Mouse (Mus musculus) limb, embryonic 10.5 days (tissue): ENCODE data around the gene Hsd17b6. TPM values are rescaled to one million over a fixed set of nuclear protein-coding genes. Genes with fewer than 3 reads are reported as not detected.

Experiments
- DNase-seq: peaks from one replicate; pipeline ENCODE4 v3.0.0-alpha.2; 2017; ENCODE audit warnings: low spot score
- H3K27ac ChIP-seq: fragments of 300-500 bp; sonication (generic); 2 replicates; pipeline ENCODE4 v1.5.1; 2016; ENCODE audit warnings: mild to moderate bottlenecking
- H3K27me3 ChIP-seq: fragments of 300-500 bp; sonication (generic); 2 replicates; pipeline ENCODE4 v1.6.1; 2016; ENCODE audit warnings: low read depth, mild to moderate bottlenecking; ENCODE audit not compliant: poor library complexity, severe bottlenecking
- H3K36me3 ChIP-seq: fragments of 300-500 bp; sonication (generic); 2 replicates; pipeline ENCODE4 v1.6.1; 2016; ENCODE audit warnings: mild to moderate bottlenecking, moderate library complexity
- H3K4me1 ChIP-seq: fragments of 300-500 bp; sonication (generic); 2 replicates; pipeline ENCODE4 v1.6.1; 2016
- H3K4me3 ChIP-seq: fragments of 300-500 bp; sonication (generic); 2 replicates; pipeline ENCODE4 v1.5.1; 2016; ENCODE audit warnings: mild to moderate bottlenecking, moderate library complexity
- H3K9me3 ChIP-seq: fragments of 300-500 bp; sonication (generic); replicated peaks from 2 replicates; pipeline ENCODE4 v1.6.1; 2016; ENCODE audit warnings: mild to moderate bottlenecking
- WGBS: fragments of 180-500 bp; shearing (Covaris S2); methylation state at CpG from one replicate; pipeline ENCODE4 v1.1.7; 2016; 5-methylcytosine and 5-hydroxymethylcytosine counted together
- polyA plus RNA-seq: library from polyadenylated mRNA; unstranded; fragments of >200 nt; fragmentation: Nextera tagmentation; extraction: Ambion mirVana; gene quantifications from 2 replicates; pipeline ENCODE4 v1.2.1, GENCODE M21; 2016

The Hsd17b6 gene
- polyA plus RNA-seq, 1 experiment from 2014 or later: not detected

- no peak overlapping the region for H3K4me3 ChIP-seq
- H3K36me3 ChIP-seq: no peaks in the 10 kb centered on the region
- no peaks in the 10 kb centered on the region for H3K4me1 ChIP-seq
- no peak for DNase-seq
- no peaks in the 10 kb centered on the region for H3K27me3 ChIP-seq
- H3K27ac ChIP-seq: no peak overlapping the region
- H3K9me3 ChIP-seq: no peaks in the 10 kb centered on the region
- WGBS: 98% methylated on average over 1 of the region's 1 CpGs
Measured at GRCm38 (mm10) chr10:127998260-127998659, 9.2 kb downstream of the Hsd17b6 start.

GRCm38 (mm10) chr10:127996690-127997089 is 10.7 kb downstream of the Hsd17b6 start:
- H3K27me3 ChIP-seq: no peaks in the 10 kb centered on the region
- H3K4me1 ChIP-seq: no peaks in the 10 kb centered on the region
- no peak for DNase-seq
- WGBS: 88% methylated on average over 3 of the region's 3 CpGs
- H3K9me3 ChIP-seq: no peaks in the 10 kb centered on the region
- H3K4me3 ChIP-seq: no peak overlapping the region
- H3K27ac ChIP-seq: no peak overlapping the region
- no peaks in the 10 kb centered on the region for H3K36me3 ChIP-seq

GRCm38 (mm10) chr10:127985601-127986000 is 21.8 kb downstream of the Hsd17b6 start:
- Histone ChIP-seq H3K36me3 (no peaks in the 10 kb centered on the region), H3K27me3 (no peaks in the 10 kb centered on the region), H3K4me3 (no peak overlapping the region), H3K9me3 (no peaks in the 10 kb centered on the region), H3K4me1 (no peaks in the 10 kb centered on the region), H3K27ac (no peak overlapping the region)
- DNase-seq: no peak
- 75% methylated on average over 8 of the region's 8 CpGs for WGBS

GRCm38 (mm10) chr10:127984650-127985049 is 22.8 kb downstream of the Hsd17b6 start:
- Histone ChIP-seq H3K4me3 (no peak overlapping the region), H3K9me3 (no peaks in the 10 kb centered on the region), H3K36me3 (no peaks in the 10 kb centered on the region), H3K27ac (no peak overlapping the region), H3K4me1 (no peaks in the 10 kb centered on the region), H3K27me3 (no peaks in the 10 kb centered on the region)
- 78% methylated on average over 5 of the region's 5 CpGs for WGBS
- DNase-seq: no peak

GRCm38 (mm10) chr10:127975503-127975902 is 31.9 kb downstream of the Hsd17b6 start:
- 34% methylated on average over 1 of the region's 1 CpGs for WGBS
- no peaks in the 10 kb centered on the region for H3K27me3 ChIP-seq
- H3K4me3 ChIP-seq: no peak overlapping the region
- no peaks in the 10 kb centered on the region for H3K9me3 ChIP-seq
- no peaks in the 10 kb centered on the region for H3K36me3 ChIP-seq
- no peaks in the 10 kb centered on the region for H3K4me1 ChIP-seq
- H3K27ac ChIP-seq: no peak overlapping the region
- no peak for DNase-seq

GRCm38 (mm10) chr10:127974062-127974461 is 33.3 kb downstream of the Hsd17b6 start:
- no peak for DNase-seq
- no peaks in the 10 kb centered on the region for H3K4me1 ChIP-seq
- H3K4me3 ChIP-seq: no peak overlapping the region
- 82% methylated on average over 3 of the region's 3 CpGs for WGBS
- H3K9me3 ChIP-seq: no peaks in the 10 kb centered on the region
- no peaks in the 10 kb centered on the region for H3K27me3 ChIP-seq
- no peak overlapping the region for H3K27ac ChIP-seq
- no peaks in the 10 kb centered on the region for H3K36me3 ChIP-seq

GRCm38 (mm10) chr10:127971135-127971534 is 36.3 kb downstream of the Hsd17b6 start:
- Histone ChIP-seq H3K9me3 (no peaks in the 10 kb centered on the region), H3K36me3 (no peaks in the 10 kb centered on the region), H3K4me3 (no peak overlapping the region), H3K27me3 (no peaks in the 10 kb centered on the region), H3K27ac (no peak overlapping the region), H3K4me1 (no peaks in the 10 kb centered on the region)
- 74% methylated on average over 3 of the region's 3 CpGs for WGBS
- DNase-seq: no peak

- no peak for DNase-seq
- H3K27me3 ChIP-seq: no peaks in the 10 kb centered on the region
- H3K27ac ChIP-seq: no peak overlapping the region
- no peaks in the 10 kb centered on the region for H3K9me3 ChIP-seq
- H3K4me1 ChIP-seq: no peaks in the 10 kb centered on the region
- no peaks in the 10 kb centered on the region for H3K36me3 ChIP-seq
- no peak overlapping the region for H3K4me3 ChIP-seq
- WGBS: 67% methylated on average over 3 of the region's 3 CpGs
Measured at GRCm38 (mm10) chr10:127970359-127970831, 37.0 kb downstream of the Hsd17b6 start.

- DNase-seq: no peak
- Histone ChIP-seq H3K4me3 (no peak overlapping the region), H3K27me3 (no peaks in the 10 kb centered on the region), H3K9me3 (no peaks in the 10 kb centered on the region), H3K27ac (no peak overlapping the region), H3K4me1 (no peaks in the 10 kb centered on the region), H3K36me3 (no peaks in the 10 kb centered on the region)
- 86% methylated on average over 4 of the region's 4 CpGs for WGBS
Measured at GRCm38 (mm10) chr10:127969820-127970219, 37.6 kb downstream of the Hsd17b6 start.

- Histone ChIP-seq H3K4me1 (no peaks in the 10 kb centered on the region), H3K9me3 (no peaks in the 10 kb centered on the region), H3K27me3 (no peaks in the 10 kb centered on the region), H3K27ac (no peak overlapping the region), H3K4me3 (no peak overlapping the region), H3K36me3 (no peaks in the 10 kb centered on the region)
- DNase-seq: no peak
- 92% methylated on average over 6 of the region's 6 CpGs for WGBS
Measured at GRCm38 (mm10) chr10:127966506-127966905, 40.9 kb downstream of the Hsd17b6 start.

- no peak for DNase-seq
- H3K9me3 ChIP-seq: no peaks in the 10 kb centered on the region
- H3K4me1 ChIP-seq: no peaks in the 10 kb centered on the region
- H3K4me3 ChIP-seq: no peak overlapping the region
- no peaks in the 10 kb centered on the region for H3K27me3 ChIP-seq
- 65% methylated on average over 3 of the region's 3 CpGs for WGBS
- H3K36me3 ChIP-seq: no peaks in the 10 kb centered on the region
- no peak overlapping the region for H3K27ac ChIP-seq
Measured at GRCm38 (mm10) chr10:127964004-127964403, 43.4 kb downstream of the Hsd17b6 start.

GRCm38 (mm10) chr10:127962451-127962850 is 45.0 kb downstream of the Hsd17b6 start:
- H3K9me3 ChIP-seq: no peaks in the 10 kb centered on the region
- H3K27me3 ChIP-seq: no peaks in the 10 kb centered on the region
- no peak overlapping the region for H3K4me3 ChIP-seq
- WGBS: 78% methylated on average over 3 of the region's 3 CpGs
- no peaks in the 10 kb centered on the region for H3K36me3 ChIP-seq
- no peak for DNase-seq
- no peaks in the 10 kb centered on the region for H3K4me1 ChIP-seq
- H3K27ac ChIP-seq: no peak overlapping the region

GRCm38 (mm10) chr10:127959161-127959679 is 48.2 kb downstream of the Hsd17b6 start:
- no peak overlapping the region for H3K4me3 ChIP-seq
- 93% methylated on average over 7 of the region's 7 CpGs for WGBS
- H3K27me3 ChIP-seq: no peaks in the 10 kb centered on the region
- H3K9me3 ChIP-seq: no peaks in the 10 kb centered on the region
- no peaks in the 10 kb centered on the region for H3K36me3 ChIP-seq
- H3K4me1 ChIP-seq: 0 out of 2 replicates have a peak, but pooled peaks cover 3% of the 10 kb centered on the region
- no peak overlapping the region for H3K27ac ChIP-seq
- no peak for DNase-seq
